Mouse (Mus musculus) cerebellum, adult 2 months (tissue): ENCODE results near the gene Hyal2.

ENCODE experiments used
- CTCF ChIP-seq: fragments of 200-500 bp; IDR thresholded peaks from 2 replicates; pipeline ENCODE4 v1.5.1; 2011; ENCODE audit warnings: low read depth, mild to moderate bottlenecking, control low read depth, low read length, moderate library complexity, borderline replicate concordance; ENCODE audit not compliant: insufficient read depth
- POLR2A ChIP-seq: fragments of 200-500 bp; IDR thresholded peaks from 2 replicates; pipeline ENCODE4 v1.6.1; 2011; ENCODE audit warnings: low read length, control low read depth, borderline replicate concordance; ENCODE audit not compliant: insufficient read depth

DNA sequence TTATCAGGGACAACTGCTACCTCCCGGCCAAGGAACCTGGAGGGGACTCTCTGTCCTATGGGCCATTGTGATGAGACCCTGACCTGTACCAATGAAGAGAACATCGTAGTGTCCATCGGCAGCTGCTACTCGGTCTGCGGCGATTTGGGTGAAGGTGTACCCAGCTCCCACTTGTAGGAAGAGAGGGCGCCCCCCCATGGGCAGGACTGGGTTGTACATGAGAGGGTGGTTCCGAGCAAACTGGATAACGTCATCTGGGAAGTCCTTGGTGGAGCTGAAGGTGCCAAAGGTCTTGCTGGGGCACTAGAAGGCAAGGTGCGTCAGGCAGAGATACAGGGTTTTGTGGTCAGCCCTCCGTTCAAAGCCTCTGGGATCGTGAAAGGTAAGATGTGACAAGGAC, 33.0 kb downstream of the Hyal2 start:
- TF ChIP-seq CTCF (peak; percentile 29; the same call in 1 of the 2 replicates), POLR2A (no peak)
